Mouse (Mus musculus): ENCODE measurements around the gene Tmem25. TPM values are rescaled to one million over a fixed set of nuclear protein-coding genes. Genes with fewer than 3 reads are reported as not detected.

Gene Tmem25
- polyA plus RNA-seq (2015; fragmentation: Nextera tagmentation; extraction: Ambion mirVana) = 2.5 and 2.6 TPM in 2 replicates

DNA sequence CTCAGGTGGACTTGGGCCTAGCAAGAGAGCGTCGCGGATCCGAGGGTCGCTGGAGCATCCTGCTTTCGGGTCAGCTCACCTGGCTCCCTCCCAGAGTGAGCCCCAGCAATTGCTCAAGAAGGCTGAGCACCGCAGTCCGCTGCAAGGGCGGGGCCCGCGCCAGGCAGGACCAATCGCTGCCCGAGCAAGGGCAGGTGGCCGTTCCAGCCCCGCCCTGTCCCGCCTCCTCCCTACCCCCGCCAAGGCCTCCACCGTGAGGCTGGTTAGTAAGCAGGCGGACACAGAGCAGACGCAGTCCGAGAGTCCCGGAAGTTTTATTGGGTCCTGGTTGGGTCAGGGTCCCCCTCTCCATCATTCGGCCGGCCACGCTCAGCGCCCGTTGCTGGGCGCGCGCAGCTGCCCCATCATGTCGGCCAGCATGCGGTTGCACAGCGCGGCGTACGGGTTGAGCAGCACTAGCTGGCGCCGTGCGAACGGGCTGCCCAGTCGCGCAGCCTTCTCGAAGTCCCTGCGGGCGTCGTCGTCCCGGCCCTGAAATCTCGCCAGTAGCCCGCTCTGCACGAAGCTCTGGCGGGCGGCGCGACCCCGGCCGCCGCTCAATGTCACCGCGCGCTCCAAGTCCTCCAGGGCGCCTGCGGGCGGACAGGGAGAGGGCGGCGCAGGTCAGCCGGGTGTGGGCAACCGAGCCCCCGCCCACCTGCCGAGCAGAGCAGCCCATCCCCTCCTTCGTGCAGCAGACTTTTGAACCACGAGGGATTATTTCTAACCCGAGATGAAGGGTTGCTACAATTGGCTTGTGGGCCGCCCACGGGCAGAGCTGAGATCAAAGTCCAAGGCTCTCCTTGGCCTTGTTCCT is at the start of gene Tmem25:
Gene Tmem25, minus strand, starts transcription at position 206 of the 856 bp plus-strand sequence.
- Histone ChIP-seq H3K36me3 (no peaks in the 10 kb centered on the region), H3K9ac (peak within 1 kb of the TSS; percentile 53), H3K4me1 (peaks cover 21% of the 10 kb centered on the region), H3K27ac (replicated peaks) (0 out of 2 replicates have a peak within 1 kb of the TSS, but pooled peaks have one; percentile 25), H3K4me2 (replicated peaks) (peak within 1 kb of the TSS; percentile 98), H3K27me3 (peaks cover 18% of the 10 kb centered on the region), H3K4me3 (replicated peaks) (peak within 1 kb of the TSS; percentile 61), H3K9me3 (replicated peaks) (no peaks in the 10 kb centered on the region)
- ATAC-seq (ENCODE audit: insufficient number of reproducible peaks, low FRiP score, low TSS enrichment, low read depth) = peak; percentile 87
- WGBS = under 1% methylated on average over 75 of the region's 75 CpGs

GRCm38 (mm10) chr9:44847446-44847845 is 48.3 kb upstream of the Tmem25 start:
- Histone ChIP-seq H3K27ac (replicated peaks) (no peak overlapping the region), H3K36me3 (peaks cover 82% of the 10 kb centered on the region)
- 74% methylated on average over 6 of the region's 6 CpGs for WGBS

DNA sequence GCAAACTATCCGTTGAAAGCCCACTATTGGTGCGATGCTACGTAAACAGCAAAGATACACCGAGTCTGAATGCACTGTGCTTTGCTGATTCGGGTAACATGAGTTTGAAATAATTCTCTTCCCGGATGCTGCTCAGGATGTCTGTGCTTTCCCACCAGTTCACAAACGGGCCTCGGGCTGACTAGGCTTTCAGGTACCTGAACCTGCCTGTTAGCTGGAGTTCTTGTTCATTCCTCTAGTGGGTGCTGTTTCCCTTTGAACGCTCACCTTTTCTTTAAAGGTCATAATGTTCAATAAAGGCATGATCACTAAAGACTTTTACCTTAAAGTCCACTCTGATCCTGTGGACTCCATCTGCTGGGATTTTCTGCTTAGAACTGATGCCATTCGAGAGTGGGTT is 42.1 kb upstream of the Tmem25 start:
- Histone ChIP-seq H3K4me3 (replicated peaks) (no peak overlapping the region), H3K9me3 (replicated peaks) (no peaks in the 10 kb centered on the region), H3K9ac (no peak overlapping the region), H3K4me2 (replicated peaks) (no peak overlapping the region), H3K27me3 (no peaks in the 10 kb centered on the region), H3K4me1 (no peaks in the 10 kb centered on the region), H3K36me3 (peaks cover 84% of the 10 kb centered on the region), H3K27ac (replicated peaks) (no peak overlapping the region)
- ATAC-seq (ENCODE audit: insufficient number of reproducible peaks, low FRiP score, low TSS enrichment, low read depth) = no peak
- WGBS = 85% methylated on average over 10 of the region's 10 CpGs

More at GRCm38 (mm10) chr9:44847446-44847845, 48.3 kb upstream of the Tmem25 start:
- no peaks in the 10 kb centered on the region for H3K4me1 ChIP-seq
- ATAC-seq (ENCODE audit: insufficient number of reproducible peaks, low FRiP score, low TSS enrichment, low read depth) = no peak
- no peak overlapping the region for H3K4me2 ChIP-seq (replicated peaks)
- H3K9ac ChIP-seq = no peak overlapping the region
- H3K9me3 ChIP-seq (replicated peaks) = no peaks in the 10 kb centered on the region
- H3K27me3 ChIP-seq = no peaks in the 10 kb centered on the region
- H3K4me3 ChIP-seq (replicated peaks) = no peak overlapping the region

- Histone ChIP-seq H3K27ac (replicated peaks) (no peak overlapping the region), H3K36me3 (peaks cover 85% of the 10 kb centered on the region), H3K4me3 (replicated peaks) (no peak overlapping the region), H3K9me3 (replicated peaks) (no peaks in the 10 kb centered on the region), H3K4me2 (replicated peaks) (no peak overlapping the region), H3K9ac (no peak overlapping the region), H3K27me3 (no peaks in the 10 kb centered on the region), H3K4me1 (no peaks in the 10 kb centered on the region)
- ATAC-seq (ENCODE audit: insufficient number of reproducible peaks, low FRiP score, low TSS enrichment, low read depth) = no peak
- 41% methylated on average over 7 of the region's 7 CpGs for whole genome bisulfite sequencing
Measured at GRCm38 (mm10) chr9:44836439-44836838, 37.3 kb upstream of the Tmem25 start.

- H3K27ac ChIP-seq (replicated peaks) = no peak overlapping the region
- peaks cover 87% of the 10 kb centered on the region for H3K36me3 ChIP-seq
Measured at GRCm38 (mm10) chr9:44832356-44832755, 33.2 kb upstream of the Tmem25 start.

GRCm38 (mm10) chr9:44830506-44830905 is 31.4 kb upstream of the Tmem25 start:
- Histone ChIP-seq H3K36me3 (peaks cover 94% of the 10 kb centered on the region), H3K9me3 (replicated peaks) (no peaks in the 10 kb centered on the region), H3K4me1 (no peaks in the 10 kb centered on the region), H3K9ac (no peak overlapping the region), H3K27me3 (no peaks in the 10 kb centered on the region), H3K4me2 (replicated peaks) (no peak overlapping the region), H3K4me3 (replicated peaks) (no peak overlapping the region), H3K27ac (replicated peaks) (no peak overlapping the region)
- no peak for ATAC-seq (ENCODE audit: insufficient number of reproducible peaks, low FRiP score, low TSS enrichment, low read depth)
- WGBS = 84% methylated on average over 2 of the region's 2 CpGs

More at GRCm38 (mm10) chr9:44832356-44832755, 33.2 kb upstream of the Tmem25 start:
- WGBS = 70% methylated on average over 4 of the region's 4 CpGs
- Histone ChIP-seq H3K27me3 (no peaks in the 10 kb centered on the region), H3K4me1 (no peaks in the 10 kb centered on the region), H3K4me2 (replicated peaks) (no peak overlapping the region), H3K9ac (no peak overlapping the region), H3K9me3 (replicated peaks) (no peaks in the 10 kb centered on the region), H3K4me3 (replicated peaks) (no peak overlapping the region)
- ATAC-seq (ENCODE audit: insufficient number of reproducible peaks, low FRiP score, low TSS enrichment, low read depth) = no peak

- H3K4me2 ChIP-seq (replicated peaks) = no peak overlapping the region
- 91% methylated on average over 11 of the region's 11 CpGs for WGBS
- ATAC-seq (ENCODE audit: insufficient number of reproducible peaks, low FRiP score, low TSS enrichment, low read depth) = no peak
Measured at GRCm38 (mm10) chr9:44828944-44829343, 29.8 kb upstream of the Tmem25 start.

GRCm38 (mm10) chr9:44826660-44827059 is 27.6 kb upstream of the Tmem25 start:
- no peaks in the 10 kb centered on the region for H3K27me3 ChIP-seq
- H3K27ac ChIP-seq (replicated peaks) = no peak overlapping the region
- 47% methylated on average over 7 of the region's 7 CpGs for WGBS
- H3K36me3 ChIP-seq = peaks cover 95% of the 10 kb centered on the region
- H3K9me3 ChIP-seq (replicated peaks) = no peaks in the 10 kb centered on the region
- H3K9ac ChIP-seq = no peak overlapping the region
- no peak for ATAC-seq (ENCODE audit: insufficient number of reproducible peaks, low FRiP score, low TSS enrichment, low read depth)
- no peak overlapping the region for H3K4me2 ChIP-seq (replicated peaks)
- no peaks in the 10 kb centered on the region for H3K4me1 ChIP-seq
- H3K4me3 ChIP-seq (replicated peaks) = no peak overlapping the region

More at GRCm38 (mm10) chr9:44828944-44829343, 29.8 kb upstream of the Tmem25 start:
- Histone ChIP-seq H3K4me1 (no peaks in the 10 kb centered on the region), H3K9ac (no peak overlapping the region), H3K36me3 (peaks cover 94% of the 10 kb centered on the region), H3K4me3 (replicated peaks) (no peak overlapping the region), H3K9me3 (replicated peaks) (no peaks in the 10 kb centered on the region), H3K27me3 (no peaks in the 10 kb centered on the region), H3K27ac (replicated peaks) (no peak overlapping the region)

- Histone ChIP-seq H3K4me3 (replicated peaks) (no peak overlapping the region), H3K9ac (no peak overlapping the region), H3K9me3 (replicated peaks) (no peaks in the 10 kb centered on the region), H3K4me1 (no peaks in the 10 kb centered on the region), H3K27ac (replicated peaks) (no peak overlapping the region), H3K27me3 (no peaks in the 10 kb centered on the region), H3K4me2 (replicated peaks) (no peak overlapping the region), H3K36me3 (peaks cover 100% of the 10 kb centered on the region)
- 88% methylated on average over 15 of the region's 15 CpGs for WGBS
- no peak for ATAC-seq (ENCODE audit: insufficient number of reproducible peaks, low FRiP score, low TSS enrichment, low read depth)
Measured at GRCm38 (mm10) chr9:44819920-44820827, 21.1 kb upstream of the Tmem25 start.

- ATAC-seq (ENCODE audit: insufficient number of reproducible peaks, low FRiP score, low TSS enrichment, low read depth) = no peak
- Histone ChIP-seq H3K9ac (no peak overlapping the region), H3K27me3 (no peaks in the 10 kb centered on the region), H3K27ac (replicated peaks) (no peak overlapping the region), H3K4me1 (no peaks in the 10 kb centered on the region), H3K4me2 (replicated peaks) (no peak overlapping the region), H3K4me3 (replicated peaks) (no peak overlapping the region), H3K36me3 (peaks cover 100% of the 10 kb centered on the region), H3K9me3 (replicated peaks) (no peaks in the 10 kb centered on the region)
- WGBS = 83% methylated on average over 5 of the region's 5 CpGs
Measured at GRCm38 (mm10) chr9:44817522-44817921, 18.4 kb upstream of the Tmem25 start.

DNA sequence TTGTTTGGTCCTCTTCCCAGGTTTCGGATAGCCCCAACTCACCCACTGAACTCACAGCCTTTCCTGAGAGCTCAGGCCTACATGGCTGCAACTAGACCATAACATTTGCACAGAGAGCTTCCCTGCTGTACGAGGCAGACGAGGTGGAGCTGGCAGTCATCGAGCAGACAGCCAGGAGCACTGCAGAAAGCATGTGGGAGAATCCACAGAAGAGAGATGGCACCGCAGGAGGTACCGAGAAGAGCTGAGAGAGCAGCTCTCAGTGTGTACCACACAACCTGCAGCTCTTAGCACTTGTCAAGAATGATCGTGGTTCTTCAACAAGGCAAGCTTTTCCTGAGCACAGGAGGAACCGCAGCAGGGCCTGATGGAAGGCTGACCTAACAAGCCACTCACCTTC is 15.1 kb upstream of the Tmem25 start:
- Histone ChIP-seq H3K9ac (no peak overlapping the region), H3K4me2 (replicated peaks) (no peak overlapping the region), H3K27me3 (no peaks in the 10 kb centered on the region), H3K4me3 (replicated peaks) (no peak overlapping the region), H3K36me3 (peaks cover 98% of the 10 kb centered on the region), H3K9me3 (replicated peaks) (no peaks in the 10 kb centered on the region), H3K27ac (replicated peaks) (no peak overlapping the region), H3K4me1 (no peaks in the 10 kb centered on the region)
- ATAC-seq (ENCODE audit: insufficient number of reproducible peaks, low FRiP score, low TSS enrichment, low read depth) = no peak
- 92% methylated on average over 8 of the region's 8 CpGs for WGBS
